16 mouse cellular contexts compared by ENCODE assay signal in the genomic region with DNA sequence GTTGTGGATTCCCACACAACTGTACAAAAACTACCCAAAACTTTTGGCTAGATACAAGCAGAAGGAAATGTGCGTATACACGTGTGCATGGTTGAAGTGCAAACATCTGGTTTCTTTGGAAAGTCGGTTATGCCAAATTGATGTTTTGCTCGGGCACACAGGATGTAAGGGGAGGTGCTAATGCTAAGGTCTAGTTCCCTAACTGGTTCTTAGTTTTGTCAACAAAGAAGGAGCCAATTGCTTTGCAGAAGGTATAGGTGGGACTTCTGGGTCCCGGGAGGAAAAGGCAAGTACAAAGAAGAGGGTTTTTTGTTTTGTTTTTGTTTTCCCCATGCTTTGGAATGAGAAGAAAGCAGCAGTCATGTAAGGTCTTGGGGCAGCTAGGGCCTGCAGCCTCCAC. TPM values are rescaled to one million over a fixed set of nuclear protein-coding genes. Genes with fewer than 3 reads are reported as not detected.
DNase-seq lines count a peak whose midpoint lies in the region; ATAC-seq and TF ChIP-seq lines count a peak whose summit lies in the region.
"Had no signal": no experiment of that assay in that cellular context is flagged by ENCODE, and none has a peak within 500 bp of the region (broad histone marks: within the 10 kb centered on the region; RNA-seq: fewer than 3 reads in every experiment).

No protein-coding gene starts in this region.

- no peak overlapping the region for H3K27ac ChIP-seq in intestine, postnatal 0 days (ENCODE audit: low read depth, low read length)
- H3K27ac ChIP-seq: forebrain, embryonic 12.5 days; liver, embryonic 14.5 days; macrophage had no signal

- WGBS in intestine, postnatal 0 days, result 59% methylated on average over 5 of the region's 5 CpGs

- H3K4me2 ChIP-seq in intestine, postnatal 0 days (replicated peaks; ENCODE audit: low read depth), result no peak overlapping the region
- H3K4me2 ChIP-seq: forebrain, embryonic 12.5 days had no signal

- peak; percentile 88 for ATAC-seq in megakaryocyte-erythroid progenitor cell, adult 5-6 weeks (replicated peaks; ENCODE audit: low FRiP score, low TSS enrichment, poor library complexity, severe bottlenecking)
- ATAC-seq in intestine, postnatal 0 days, result no peak
- ATAC-seq: activated CD4-positive, CD25-positive, alpha-beta regulatory T cell, adult 4 months had no signal

- no peaks in the 10 kb centered on the region for H3K4me1 ChIP-seq in intestine, postnatal 0 days (replicated peaks; ENCODE audit: control insufficient read depth, insufficient read depth, low read length)
- H3K4me1 ChIP-seq: forebrain, embryonic 12.5 days had no signal

- no peaks in the 10 kb centered on the region for H3K27me3 ChIP-seq in intestine, postnatal 0 days (replicated peaks; ENCODE audit: control insufficient read depth, insufficient read depth, low read length)
- H3K27me3 ChIP-seq: forebrain, embryonic 12.5 days had no signal

- H3K36me3 ChIP-seq in intestine, postnatal 0 days (ENCODE audit: control insufficient read depth, insufficient read depth), result peaks cover 34% of the 10 kb centered on the region

- TF ChIP-seq CTCF in intestine, postnatal 0 days (IDR thresholded peaks at IDR 0.05; ENCODE audit: low read depth), result no peak

- no peak overlapping the region for H3K4me3 ChIP-seq in intestine, postnatal 0 days (ENCODE audit: low read depth, low read length)
- H3K4me3 ChIP-seq: forebrain, embryonic 12.5 days had no signal

- H3K9me3 ChIP-seq in intestine, postnatal 0 days (ENCODE audit: control insufficient read depth), result no peaks in the 10 kb centered on the region
- H3K9me3 ChIP-seq: forebrain, embryonic 12.5 days had no signal

- no peak overlapping the region for H3K9ac ChIP-seq in intestine, postnatal 0 days (ENCODE audit: low read depth, low read length)
- H3K9ac ChIP-seq: forebrain, embryonic 12.5 days; liver, embryonic 14.5 days had no signal

- DNase-seq in gastrocnemius, postnatal 25 days, result peak; percentile 18
- no peak for DNase-seq in gastrocnemius, postnatal 10 days
- DNase-seq in spleen, postnatal 36 days (ENCODE audit: low spot score in 2 of 2), result peak; percentile 29 to 50
- no peak for DNase-seq in spleen, postnatal 4 days (ENCODE audit: low spot score in 2 of 2)
- peak; percentile 33 for DNase-seq in thymus, postnatal 4 days
- DNase-seq in retina, embryonic 14.5 days (ENCODE audit: low spot score), result no peak
- DNase-seq: cerebellum, adult 18-20 months; gastrocnemius, postnatal 36 days; kidney, adult 18-20 months; right cerebral cortex, postnatal 25 days had no signal

RNA-seq across cellular contexts. Expression of a gene that starts 13.1 kb away (rescaled TPM):
- 1 to 10 TPM; 8.4 to 8.5 TPM for total RNA-seq in gastrocnemius, postnatal 25 days (2021)
- total RNA-seq in gastrocnemius, postnatal 10 days (2021), result 10 to 100 TPM; 12.3 to 17.5 TPM
- 22.7 and 33.6 TPM in 2 replicates for total RNA-seq in megakaryocyte-erythroid progenitor cell, adult 5-6 weeks (2014; fragmentation: Nextera tagmentation)
- 15.1 and 18.9 TPM in 2 replicates for total RNA-seq in megakaryocyte-erythroid progenitor cell, adult 5-6 weeks (2017)
- 7.7 and 9.1 TPM in 2 replicates for polyA plus RNA-seq in intestine, postnatal 0 days (2015; fragmentation: Nextera tagmentation; extraction: Ambion mirVana)

RNA-seq across cellular contexts. Expression of a gene that starts 24.6 kb away (rescaled TPM):
- total RNA-seq in gastrocnemius, postnatal 25 days (2021), result 10 to 100 TPM; 12.6 to 16.2 TPM
- 10 to 100 TPM; 22.3 to 23.0 TPM for total RNA-seq in gastrocnemius, postnatal 10 days (2021)
- 13.3 and 33.3 TPM in 2 replicates for total RNA-seq in megakaryocyte-erythroid progenitor cell, adult 5-6 weeks (2014; fragmentation: Nextera tagmentation)
- total RNA-seq in megakaryocyte-erythroid progenitor cell, adult 5-6 weeks (2017), result 20.2 and 35.0 TPM in 2 replicates
- 3.1 and 3.8 TPM in 2 replicates for polyA plus RNA-seq in intestine, postnatal 0 days (2015; fragmentation: Nextera tagmentation; extraction: Ambion mirVana)

Comparison
In these comparisons a context has a peak if more than half of its experiments do, and no peak if none do; other contexts are left out.
1. DNase-seq: peak in gastrocnemius, postnatal 25 days (single experiment), spleen, postnatal 36 days (2 of 2) and thymus, postnatal 4 days (single experiment); none in gastrocnemius, postnatal 10 days (single experiment), spleen, postnatal 4 days (0 of 2) and retina, embryonic 14.5 days (single experiment).